Mouse (Mus musculus): ENCODE measurements at regions not wholly inside any gene's neighbourhood (a gene's known extent, or its start where the extent isn't known, plus 50 kb on each side); places are given as distances from the start of the nearest gene placed in this dataset.

DNA sequence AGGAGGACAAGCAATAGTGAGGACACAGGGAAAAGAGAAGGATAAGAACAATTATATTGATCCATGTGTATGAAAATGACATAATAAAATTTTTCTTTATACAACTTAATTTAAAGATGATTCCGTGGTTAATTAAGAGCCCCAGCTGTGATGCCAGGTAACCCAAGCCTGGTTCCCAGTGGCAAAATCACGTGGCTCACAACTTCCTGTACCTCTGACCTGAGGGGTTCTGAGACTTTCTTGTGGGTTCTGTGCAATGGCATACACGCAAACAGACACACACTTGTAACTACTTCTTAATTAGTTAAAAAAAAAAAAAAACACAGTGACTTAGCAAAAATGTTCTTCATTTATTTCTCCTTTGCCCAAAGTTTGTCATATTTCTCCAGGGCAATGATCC is 57.2 kb upstream of the Gadd45a start:
- H3K4me3 ChIP-seq (replicated peaks) = no peak overlapping the region
- no peak overlapping the region for H3K9ac ChIP-seq
- no peaks in the 10 kb centered on the region for H3K36me3 ChIP-seq (replicated peaks)
- no peak for ATAC-seq (ENCODE audit: insufficient read depth)
- no peak overlapping the region for H3K4me2 ChIP-seq
- WGBS (ENCODE audit: insufficient replicate concordance) = 40% methylated on average over 3 of the region's 3 CpGs
- no peaks in the 10 kb centered on the region for H3K9me3 ChIP-seq (replicated peaks)
- no peak overlapping the region for H3K27ac ChIP-seq (replicated peaks)
- 0 out of 2 replicates have a peak, but pooled peaks cover 11% of the 10 kb centered on the region for H3K27me3 ChIP-seq
- no peaks in the 10 kb centered on the region for H3K4me1 ChIP-seq (replicated peaks)

DNA sequence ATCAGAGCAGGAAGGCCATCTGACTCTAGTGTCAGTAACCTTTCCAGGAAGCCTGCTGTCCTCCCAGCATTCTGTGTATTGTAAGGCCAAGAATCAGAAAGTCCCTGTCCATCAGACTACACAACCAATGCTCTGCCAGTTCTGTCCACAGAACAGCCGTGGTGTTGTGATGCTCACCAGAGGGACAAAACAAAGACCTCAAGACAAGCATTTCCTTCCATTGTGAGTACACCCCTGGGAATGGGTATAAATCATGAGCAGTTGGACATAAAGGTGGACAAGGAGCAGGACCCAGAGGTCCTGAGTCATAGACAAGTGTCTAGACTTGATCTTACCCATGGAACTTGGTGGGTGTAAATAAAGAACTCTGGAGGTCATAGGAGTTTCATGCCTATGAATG is 55.9 kb upstream of the Gadd45a start:
- H3K27ac ChIP-seq (replicated peaks) = no peak overlapping the region
- H3K4me3 ChIP-seq (replicated peaks) = no peak overlapping the region
- 0 out of 2 replicates have a peak, but pooled peaks cover 11% of the 10 kb centered on the region for H3K27me3 ChIP-seq
- H3K4me1 ChIP-seq (replicated peaks) = peaks cover 7% of the 10 kb centered on the region
- no peak for ATAC-seq (ENCODE audit: insufficient read depth)
- 40% methylated on average over 1 of the region's 1 CpGs for WGBS (ENCODE audit: insufficient replicate concordance)
- no peak overlapping the region for H3K9ac ChIP-seq
- H3K36me3 ChIP-seq (replicated peaks) = no peaks in the 10 kb centered on the region
- no peak overlapping the region for H3K4me2 ChIP-seq
- no peaks in the 10 kb centered on the region for H3K9me3 ChIP-seq (replicated peaks)

DNA sequence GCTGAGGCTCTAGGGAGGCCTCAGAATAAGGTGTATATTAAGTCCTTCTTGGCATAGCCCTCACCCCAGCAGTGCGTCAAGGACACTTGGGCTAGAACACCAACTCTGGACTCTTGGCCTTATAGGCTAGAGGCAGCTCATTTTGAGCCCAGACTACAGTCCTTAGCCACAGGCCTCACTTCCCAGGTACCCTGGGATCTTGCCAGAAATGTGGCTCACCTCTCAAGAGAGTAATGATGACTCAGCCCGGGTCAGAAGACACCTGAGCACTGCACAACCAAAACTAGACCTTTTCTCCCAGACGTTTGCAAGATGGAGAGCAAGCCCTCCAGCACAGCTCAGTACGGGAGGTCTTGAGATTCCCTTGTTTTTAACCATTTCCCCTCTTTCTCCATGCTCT is 52.9 kb upstream of the Gadd45a start:
- Histone ChIP-seq H3K4me3 (replicated peaks) (no peak overlapping the region), H3K27ac (replicated peaks) (no peak overlapping the region), H3K4me2 (no peak overlapping the region), H3K36me3 (replicated peaks) (no peaks in the 10 kb centered on the region), H3K9me3 (replicated peaks) (no peaks in the 10 kb centered on the region), H3K27me3 (0 out of 2 replicates have a peak, but pooled peaks cover 11% of the 10 kb centered on the region), H3K9ac (no peak overlapping the region), H3K4me1 (replicated peaks) (peaks cover 12% of the 10 kb centered on the region)
- 57% methylated on average over 4 of the region's 4 CpGs for WGBS (ENCODE audit: insufficient replicate concordance)
- ATAC-seq (ENCODE audit: insufficient read depth) = no peak

DNA sequence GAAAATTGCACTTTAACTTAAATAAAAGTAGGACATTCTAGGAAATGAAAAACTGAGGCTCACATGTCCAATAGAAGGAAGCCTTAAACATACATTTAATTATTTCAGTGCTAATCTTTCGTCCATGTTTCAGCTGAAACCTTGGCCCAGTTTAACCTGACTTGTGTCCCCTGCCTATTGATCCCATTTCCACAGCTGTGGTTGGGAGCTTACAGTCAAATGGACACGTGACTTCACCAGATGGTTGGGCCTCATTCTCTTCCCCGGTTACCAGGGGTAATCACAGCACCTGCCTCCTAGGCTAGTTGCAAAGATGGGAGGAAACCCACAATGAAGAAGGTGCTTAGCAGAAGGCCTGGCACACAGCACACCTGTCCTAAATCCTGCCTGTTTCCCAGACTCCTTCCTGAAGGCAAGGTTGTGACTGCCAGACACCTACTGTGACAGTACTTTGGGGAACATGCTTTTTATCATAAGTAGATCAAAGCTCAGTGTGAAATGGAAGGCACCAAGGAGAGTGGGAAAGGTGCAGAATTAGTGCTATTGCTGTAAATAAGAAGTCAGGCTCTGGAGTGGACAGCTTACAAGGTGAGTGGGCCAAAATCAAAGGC is 52.4 kb upstream of the Gadd45a start:
- peaks cover 17% of the 10 kb centered on the region for H3K4me1 ChIP-seq (replicated peaks)
- H3K36me3 ChIP-seq (replicated peaks) = no peaks in the 10 kb centered on the region
- no peak for ATAC-seq (ENCODE audit: insufficient read depth)
- H3K27ac ChIP-seq (replicated peaks) = no peak overlapping the region
- no peak overlapping the region for H3K9ac ChIP-seq
- no peaks in the 10 kb centered on the region for H3K9me3 ChIP-seq (replicated peaks)
- no peak overlapping the region for H3K4me2 ChIP-seq
- WGBS (ENCODE audit: insufficient replicate concordance) = 54% methylated on average over 3 of the region's 3 CpGs
- H3K27me3 ChIP-seq = 0 out of 2 replicates have a peak, but pooled peaks cover 7% of the 10 kb centered on the region
- H3K4me3 ChIP-seq (replicated peaks) = no peak overlapping the region

DNA sequence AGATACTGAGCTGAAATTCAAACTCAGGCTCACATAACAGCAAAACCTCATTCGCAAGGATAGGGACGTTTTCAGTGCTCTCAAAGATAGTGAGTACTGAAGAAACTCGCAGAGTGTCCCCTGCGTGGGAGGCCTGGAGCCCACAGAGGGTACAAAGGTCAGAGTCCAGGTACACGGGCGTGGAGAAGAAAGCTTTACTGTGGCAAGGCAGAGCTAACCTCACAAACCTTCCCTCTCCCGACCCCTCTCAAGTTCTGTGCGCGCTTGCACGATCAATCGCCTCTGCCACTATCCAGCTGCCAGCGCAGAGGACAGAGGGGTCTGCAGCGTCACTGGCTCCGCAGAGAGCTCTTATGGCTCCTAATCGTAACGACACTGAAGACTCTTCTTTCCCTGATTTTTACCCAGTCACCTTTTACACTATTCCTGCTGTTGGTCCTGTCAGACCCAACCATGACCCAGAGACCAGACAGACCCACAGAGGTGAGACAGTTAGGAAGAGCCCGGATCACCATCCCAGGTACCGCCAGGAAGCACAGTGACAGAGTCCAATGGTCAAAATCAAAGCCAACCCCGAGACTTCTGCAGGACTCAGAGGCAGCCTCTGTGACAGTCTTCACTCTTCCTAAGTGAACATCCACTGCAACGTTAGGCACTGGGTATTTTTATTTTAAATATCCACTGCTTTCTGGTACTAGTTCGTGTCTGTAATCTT is 51.6 kb upstream of the Gadd45a start:
- Histone ChIP-seq H3K4me1 (replicated peaks) (peaks cover 23% of the 10 kb centered on the region), H3K4me3 (replicated peaks) (no peak overlapping the region), H3K36me3 (replicated peaks) (no peaks in the 10 kb centered on the region), H3K27ac (replicated peaks) (no peak overlapping the region), H3K9ac (no peak overlapping the region), H3K4me2 (peak overlapping the region; percentile 14), H3K9me3 (replicated peaks) (no peaks in the 10 kb centered on the region), H3K27me3 (0 out of 2 replicates have a peak, but pooled peaks cover 7% of the 10 kb centered on the region)
- ATAC-seq (ENCODE audit: insufficient read depth) = no peak
- 69% methylated on average over 21 of the region's 21 CpGs for WGBS (ENCODE audit: insufficient replicate concordance)

DNA sequence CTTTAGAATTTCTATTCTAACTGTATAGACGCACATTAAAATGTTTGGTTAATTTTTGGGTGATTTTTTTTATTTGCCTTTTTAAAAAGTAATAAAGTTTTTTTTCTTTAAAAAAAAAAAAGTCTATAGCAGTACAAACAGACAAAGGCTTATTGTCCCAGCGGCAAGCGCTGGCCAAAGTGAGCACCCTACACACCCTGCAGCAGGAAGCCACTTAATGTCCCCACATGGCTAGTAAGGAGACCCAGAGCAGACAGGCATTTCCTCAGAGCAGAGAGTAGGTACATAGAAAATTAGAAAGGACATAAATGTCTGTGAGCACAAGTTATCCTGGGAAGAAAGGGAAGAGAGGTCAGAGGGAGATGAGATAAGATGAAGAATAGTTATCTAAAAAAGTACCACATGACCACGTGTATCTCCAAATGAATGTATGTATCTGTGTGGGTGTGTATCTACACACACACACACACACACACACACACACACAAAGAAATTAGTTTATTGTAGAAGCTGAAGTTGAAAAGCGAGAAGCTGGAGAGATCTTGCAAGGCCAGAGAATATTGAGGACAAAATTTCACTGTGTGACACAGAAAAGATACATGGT is 50.7 kb upstream of the Gadd45a start:
- no peak for ATAC-seq (ENCODE audit: insufficient read depth)
- no peak overlapping the region for H3K4me3 ChIP-seq (replicated peaks)
- 49% methylated on average over 5 of the region's 5 CpGs for WGBS (ENCODE audit: insufficient replicate concordance)
- H3K36me3 ChIP-seq (replicated peaks) = no peaks in the 10 kb centered on the region
- H3K9me3 ChIP-seq (replicated peaks) = no peaks in the 10 kb centered on the region
- H3K9ac ChIP-seq = no peak overlapping the region
- H3K27me3 ChIP-seq = 0 out of 2 replicates have a peak, but pooled peaks cover 7% of the 10 kb centered on the region
- peaks cover 23% of the 10 kb centered on the region for H3K4me1 ChIP-seq (replicated peaks)
- no peak overlapping the region for H3K4me2 ChIP-seq
- no peak overlapping the region for H3K27ac ChIP-seq (replicated peaks)

DNA sequence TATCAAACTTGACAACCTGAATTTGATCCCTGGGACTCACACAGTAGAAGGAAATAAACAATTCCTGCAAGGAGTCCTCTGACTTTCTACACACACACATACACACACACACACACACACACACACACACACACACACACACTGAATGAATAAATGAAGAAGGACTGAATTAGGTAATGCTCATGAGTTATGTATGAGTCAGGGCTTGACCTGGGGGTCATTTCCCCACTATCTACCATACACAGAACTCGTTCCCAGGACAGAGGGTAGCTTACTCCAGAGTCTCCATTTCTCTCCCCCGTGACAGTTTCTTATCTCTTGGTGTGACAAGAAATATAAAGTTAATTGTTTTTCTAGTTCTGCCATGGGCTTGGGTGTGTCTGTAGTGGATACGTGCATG is 50.1 kb upstream of the Gadd45a start:
- peak; percentile 36; the same call in 1 of the 2 replicates for ATAC-seq (ENCODE audit: insufficient read depth)
- 13% methylated on average over 3 of the region's 3 CpGs for WGBS (ENCODE audit: insufficient replicate concordance)
- H3K27ac ChIP-seq (replicated peaks) = peak overlapping the region; percentile 19; the same call in 1 of the 2 replicates

More for the DNA sequence above, 50.1 kb upstream of the Gadd45a start:
- peaks cover 23% of the 10 kb centered on the region for H3K4me1 ChIP-seq (replicated peaks)
- no peak overlapping the region for H3K4me3 ChIP-seq (replicated peaks)
- H3K9me3 ChIP-seq (replicated peaks) = no peaks in the 10 kb centered on the region
- H3K27me3 ChIP-seq = 0 out of 2 replicates have a peak, but pooled peaks cover 7% of the 10 kb centered on the region
- H3K9ac ChIP-seq = no peak overlapping the region
- H3K4me2 ChIP-seq = no peak overlapping the region
- no peaks in the 10 kb centered on the region for H3K36me3 ChIP-seq (replicated peaks)
